Mouse (Mus musculus) yolk sac, embryonic 10.5 days (tissue): ENCODE results near the gene Pramef12.
"Not testable (repeated sequence)": the region's sequence is repeated elsewhere in the genome, so short reads cannot be mapped to it uniquely, and the experiment has no call there.

ENCODE experiments used
- DNase-seq: peaks from one replicate; pipeline ENCODE4 v3.0.0-alpha.2; 2017; ENCODE audit warnings: low spot score

The Pramef12 gene

GRCm38 (mm10) chr4:144408290-144408689 is at the start of gene Pramef12:
Gene Pramef12, minus strand, starts transcription at chr4:144408464.
- no peak for DNase-seq

- no peak for DNase-seq
Observed at GRCm38 (mm10) chr4:144453217-144453616, 45.0 kb upstream of the Pramef12 start, which contains the start of gene Gm9944. Gene Gm9944, minus strand, starts transcription at chr4:144453317.

- no peak for DNase-seq
Observed at GRCm38 (mm10) chr4:144448546-144448945, 40.3 kb upstream of the Pramef12 start.

DNA sequence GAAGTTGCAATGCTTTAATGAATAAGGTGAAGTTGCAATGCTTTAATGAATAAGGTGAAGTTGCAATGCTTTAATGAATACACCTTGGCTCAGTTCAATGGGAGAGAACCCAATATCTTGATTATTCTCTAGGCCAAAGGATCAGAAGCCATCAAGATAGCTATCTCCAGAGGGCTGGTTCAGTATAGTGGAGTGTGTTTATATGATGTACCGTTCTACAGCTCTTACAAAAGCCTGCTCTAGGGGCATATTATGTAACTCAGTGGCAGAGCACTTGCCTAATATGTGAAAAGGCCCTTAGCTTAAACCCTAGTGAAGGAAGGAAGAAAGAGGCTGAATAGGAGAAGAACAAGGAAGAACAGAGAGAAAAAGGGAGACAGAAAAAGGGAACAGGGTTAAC is 33.3 kb upstream of the Pramef12 start:
- no peak for DNase-seq

GRCm38 (mm10) chr4:144441095-144441494 is 32.8 kb upstream of the Pramef12 start:
- no peak for DNase-seq

- no peak for DNase-seq
Observed at GRCm38 (mm10) chr4:144438672-144439071, 30.4 kb upstream of the Pramef12 start, which contains the start of gene 1700012P22Rik. Gene 1700012P22Rik, minus strand, starts transcription at chr4:144438772.

DNA sequence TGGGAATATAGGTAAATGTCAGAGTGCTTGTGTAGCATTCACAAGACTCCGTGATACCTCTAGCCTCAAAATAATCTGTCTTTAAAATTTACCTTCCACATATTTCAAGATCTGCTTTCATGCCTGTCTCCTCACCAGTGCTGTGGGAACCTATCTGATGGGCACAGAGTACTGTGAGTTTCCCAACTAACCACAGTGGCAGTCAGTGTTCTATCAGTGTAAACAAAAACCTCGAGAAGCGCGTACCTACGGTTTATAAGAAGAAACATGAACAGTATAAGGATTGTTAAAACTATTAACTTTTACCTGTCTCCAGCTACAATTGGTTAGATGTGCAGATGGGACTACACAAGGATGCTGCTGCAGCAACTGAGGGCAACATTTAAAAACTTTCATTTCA is 25.0 kb upstream of the Pramef12 start:
- no peak for DNase-seq

DNA sequence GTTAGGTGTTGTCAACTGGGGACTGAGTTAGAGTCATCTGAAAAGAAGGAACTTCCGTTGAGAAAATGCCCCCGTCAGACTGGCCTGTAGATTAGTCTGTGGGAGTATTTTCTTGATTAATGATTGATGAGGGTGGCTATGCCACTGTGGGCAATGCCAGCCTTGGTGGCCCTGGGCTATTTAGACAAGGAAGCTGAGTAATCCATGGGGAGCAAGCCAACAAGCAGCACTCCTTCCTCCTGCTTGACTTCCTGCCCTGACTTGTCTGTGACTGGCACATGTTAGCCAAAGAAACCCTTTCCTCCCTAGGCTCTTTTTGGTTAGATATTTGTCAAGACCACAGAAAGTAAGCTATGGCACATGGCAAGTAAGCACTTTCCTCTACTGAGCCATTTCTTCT is 22.5 kb upstream of the Pramef12 start:
- DNase-seq: no peak

- no peak for DNase-seq
Observed at GRCm38 (mm10) chr4:144428868-144429267, 20.6 kb upstream of the Pramef12 start.

DNA sequence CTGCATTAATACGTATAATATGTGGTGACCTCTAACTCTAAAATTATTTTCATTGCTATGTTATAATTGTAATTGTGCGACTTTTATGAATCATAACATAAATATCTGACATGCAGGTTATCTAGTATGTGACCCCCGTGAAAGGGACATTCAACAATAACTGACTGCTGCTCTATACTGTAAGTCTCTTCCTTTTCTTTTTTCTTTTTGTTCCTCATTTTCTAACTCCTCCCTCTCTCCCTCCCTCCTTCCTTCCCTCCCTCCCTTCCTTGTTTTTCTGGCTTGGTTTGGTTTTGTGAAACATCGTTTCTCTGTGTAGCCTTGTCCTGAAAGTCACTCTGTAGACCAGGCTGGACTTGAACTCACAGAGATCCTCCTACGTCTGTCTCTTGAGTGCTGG is 16.3 kb upstream of the Pramef12 start:
- no peak for DNase-seq

- DNase-seq: no peak
Observed at GRCm38 (mm10) chr4:144420644-144421043, 12.4 kb upstream of the Pramef12 start.

DNA sequence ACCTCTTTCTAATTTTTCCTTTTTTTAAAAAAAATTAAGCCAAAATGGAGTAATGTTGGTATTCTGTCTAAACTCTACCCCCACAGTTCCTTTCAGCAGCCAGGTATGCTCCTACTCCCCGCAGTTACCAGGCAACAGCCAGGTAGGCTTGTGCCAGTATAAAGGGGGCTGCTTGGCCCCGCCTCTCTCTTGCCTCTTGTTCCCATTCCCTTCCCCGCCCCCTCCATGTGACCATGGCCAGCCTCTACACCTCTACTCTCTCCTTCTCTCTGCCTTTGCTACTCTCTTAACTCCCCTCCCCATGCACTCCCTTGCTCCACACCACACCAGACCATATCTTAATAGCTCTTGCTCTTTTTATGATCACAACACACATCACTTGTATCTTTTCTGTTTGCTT is 2.0 kb downstream of the Pramef12 start:
- DNase-seq: no peak

DNA sequence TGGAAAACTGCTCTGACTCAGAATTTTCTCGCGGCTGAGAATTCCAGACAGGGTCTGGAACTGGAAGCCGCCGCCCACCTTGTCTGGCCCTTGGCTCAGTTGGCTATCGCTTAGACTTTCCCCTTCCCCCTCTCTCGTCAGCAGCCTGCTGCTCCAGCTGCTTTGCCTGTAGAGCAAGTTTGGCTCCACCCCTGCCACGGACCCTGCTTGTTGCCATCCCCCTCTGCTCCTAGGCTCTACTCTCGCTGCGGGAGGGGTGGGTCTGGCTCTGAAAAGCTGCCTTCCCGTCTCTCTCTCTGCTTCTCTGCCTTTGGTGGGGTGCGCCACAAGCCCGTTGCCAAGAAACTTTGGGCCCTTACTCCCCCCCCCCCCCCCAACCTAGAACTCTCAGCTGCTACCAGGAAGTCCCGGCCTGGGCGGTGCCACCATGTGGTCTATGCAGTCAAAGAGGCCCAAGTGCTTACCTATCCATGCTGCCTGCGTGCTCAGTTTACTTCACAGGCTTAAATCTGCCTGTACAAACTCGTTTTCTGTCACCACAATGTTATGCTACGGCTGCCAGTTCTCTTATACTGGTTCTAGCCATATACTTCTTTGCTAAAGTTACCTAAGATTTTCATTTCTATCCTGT is 3.7 kb downstream of the Pramef12 start:
- peak; percentile 87 for DNase-seq

DNA sequence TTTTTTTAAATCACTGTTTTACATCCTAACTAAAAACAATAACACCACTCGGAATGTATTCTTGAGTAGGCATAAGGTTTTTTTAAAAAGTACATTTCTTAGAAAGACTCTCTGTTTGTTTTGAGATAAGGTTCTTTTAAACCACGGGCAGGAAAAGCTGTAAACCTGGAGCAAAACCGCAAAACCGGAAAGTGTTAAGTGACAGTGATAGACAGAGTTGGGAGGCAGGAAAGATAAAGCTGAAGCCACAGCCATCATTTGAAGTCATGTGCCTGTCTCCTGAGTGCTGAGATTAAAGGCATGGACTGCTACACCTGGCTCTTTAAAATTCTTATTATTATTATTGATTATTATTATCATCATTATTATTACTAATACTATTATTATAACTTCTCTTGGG is 5.6 kb downstream of the Pramef12 start:
- no peak for DNase-seq

GRCm38 (mm10) chr4:144396316-144396715 is 11.9 kb downstream of the Pramef12 start:
- DNase-seq: no peak

DNA sequence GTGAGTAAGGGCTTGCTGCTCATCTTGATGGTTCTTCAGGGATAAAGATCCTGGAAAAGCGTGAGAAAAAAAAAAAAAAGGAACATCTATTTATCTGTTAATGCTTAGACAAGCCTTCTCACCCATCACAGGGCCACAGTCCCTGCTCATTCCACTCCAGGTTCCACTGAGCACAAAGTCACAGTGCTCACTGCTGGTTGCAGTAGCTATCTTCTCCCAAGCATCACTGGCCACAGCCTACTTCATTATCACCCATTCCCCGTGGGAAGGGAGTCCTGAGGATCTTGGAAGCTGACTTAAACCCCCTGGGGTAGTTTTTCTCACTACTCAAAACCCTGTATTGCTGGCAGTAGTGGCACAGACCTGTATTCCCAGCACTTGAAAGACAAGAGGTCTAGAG is 30.4 kb downstream of the Pramef12 start, which contains the start of gene Pramef20:
Pramef20 (minus strand) TSS at position 23 of the 400 bp plus-strand sequence.
- DNase-seq: no peak

GRCm38 (mm10) chr4:144357642-144358041 is 50.6 kb downstream of the Pramef12 start, which contains the start of gene Gm13119:
Gene Gm13119, plus strand, starts transcription at chr4:144357942.
- DNase-seq: not testable (repeated sequence)
